Mouse (Mus musculus): ENCODE results near the gene Cnp.
"Not testable (repeated sequence)": the region's sequence is repeated elsewhere in the genome, so short reads cannot be mapped to it uniquely, and the experiment has no call there.

- not testable (repeated sequence) for TF ChIP-seq CTCF (IDR thresholded peaks at IDR 0.05 in 2 of 3, conservative IDR thresholded peaks at IDR 0.05 in 1 of 3; ENCODE audit: control insufficient read depth in 1 of 3, insufficient read depth in 1 of 3, low read depth in 2 of 3, low read length in 3 of 3, poor library complexity in 1 of 3, severe bottlenecking in 1 of 3); E2F4 (IDR thresholded peaks at IDR 0.05; ENCODE audit: borderline replicate concordance, low read depth, low read length); ZNF384 (IDR thresholded peaks at IDR 0.05; ENCODE audit: low read depth, low read length); TAL1 (IDR thresholded peaks at IDR 0.05; ENCODE audit: low read length); EP300 (IDR thresholded peaks at IDR 0.05; ENCODE audit: low read depth in 1 of 2, low read length in 2 of 2); MAZ (IDR thresholded peaks at IDR 0.05; ENCODE audit: low read depth, low read length)
Observed at GRCm38 (mm10) chr11:100616836-100617235, 42.1 kb downstream of the Cnp start.

Measured in MEL (cell line).